Mouse (Mus musculus) C2C12 (cell line): ENCODE results near the gene Klk4.

ENCODE experiments used
- CEBPB ChIP-seq: IDR thresholded peaks from one replicate; pipeline ENCODE4 v1.6.1; 2011; ENCODE audit warnings: low read depth, mild to moderate bottlenecking, control low read depth, moderate library complexity
- CTCF ChIP-seq: IDR thresholded peaks from one replicate; pipeline ENCODE4 v1.5.1; 2011; ENCODE audit not compliant: control insufficient read depth, insufficient read depth, insufficient read length
- FOSL1 ChIP-seq: IDR thresholded peaks from one replicate; pipeline ENCODE4 v1.8.0; 2011; ENCODE audit warnings: mild to moderate bottlenecking, low read length; ENCODE audit not compliant: poor library complexity, insufficient read depth, severe bottlenecking
- MAX ChIP-seq: IDR thresholded peaks from one replicate; pipeline ENCODE4 v1.6.1; 2011; ENCODE audit warnings: mild to moderate bottlenecking, control low read depth
- MYOD1 ChIP-seq: IDR thresholded peaks from one replicate; pipeline ENCODE4 v1.6.1; 2011; ENCODE audit warnings: low read depth; ENCODE audit not compliant: control insufficient read depth, insufficient read length
- MYOG ChIP-seq: IDR thresholded peaks from one replicate; pipeline ENCODE4 v1.6.1; 2011; ENCODE audit not compliant: control insufficient read depth, insufficient read length; ENCODE audit errors: extremely low read depth
- USF1 ChIP-seq: IDR thresholded peaks from one replicate; pipeline ENCODE4 v1.6.1; 2011; ENCODE audit warnings: low read depth, mild to moderate bottlenecking, control low read depth, moderate library complexity

- no peak for TF ChIP-seq CTCF
- TF ChIP-seq CEBPB, result no peak
- TF ChIP-seq MYOD1, result no peak
- TF ChIP-seq MYOG, result no peak
- TF ChIP-seq FOSL1, result no peak
- no peak for TF ChIP-seq MAX
- no peak for TF ChIP-seq USF1
These were observed 39.6 kb downstream of the Klk4 start for GRCm38 (mm10) chr7:43920582-43920981.
